Mouse (Mus musculus): Measurements from ENCODE around the gene Itga5.
A peak's percentile ranks its signal among the peaks of the same experiment; 100 is the strongest.

- TF ChIP-seq POLR2A (IDR thresholded peaks at IDR 0.05; ENCODE audit: extremely low read depth, insufficient read depth, low read length): no peak
- TF ChIP-seq CTCF (IDR thresholded peaks at IDR 0.05; ENCODE audit: low read depth, low read length): peak; percentile 20; the same call in 1 of the 2 replicates
These were observed 58.3 kb downstream of the Itga5 start for GRCm38 (mm10) chr15:103308056-103308875.
